Mouse (Mus musculus) erythroblast, embryonic 14.5 days (primary cell): ENCODE results near the gene Syne1.

Experiments
- GATA1 ChIP-seq: IDR thresholded peaks from 2 replicates; pipeline ENCODE4 v1.6.1; 2012; ENCODE audit warnings: low read length, inconsistent platforms, mixed read lengths
- TAL1 ChIP-seq: IDR thresholded peaks from 3 replicates; pipeline ENCODE4 v1.6.1; 2012; ENCODE audit warnings: low read length, inconsistent platforms, mixed read lengths

DNA sequence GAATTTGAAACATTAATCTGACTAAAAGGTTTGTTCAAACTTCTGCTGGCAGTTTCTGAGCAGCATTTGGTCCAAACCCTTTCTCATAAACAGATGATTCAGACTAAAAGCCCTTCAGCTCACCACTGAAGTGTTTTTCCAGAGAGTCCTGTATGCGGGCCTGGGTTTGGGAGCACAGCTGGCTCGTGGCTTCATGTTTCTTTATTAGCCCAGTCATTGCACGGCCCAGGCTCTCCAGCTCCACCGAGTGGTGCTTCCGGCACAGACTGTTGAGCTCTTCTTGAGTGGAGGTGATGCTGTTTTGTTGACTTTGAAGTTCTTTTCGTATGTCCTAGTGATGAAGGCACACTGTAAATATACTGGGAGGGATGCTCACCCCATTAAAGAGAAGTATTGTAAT, 245.7 kb downstream of the Syne1 start:
- no peak for TF ChIP-seq GATA1
- TF ChIP-seq TAL1, result no peak
